Mouse (Mus musculus): ENCODE data around the gene Gm28047. TPM values are rescaled to one million over a fixed set of nuclear protein-coding genes. Genes with fewer than 3 reads are reported as not detected.

Gene Gm28047
- polyA plus RNA-seq, 1 experiment from 2014 or later = not detected

- H3K9ac ChIP-seq (ENCODE audit: low read length) = no peak overlapping the region
- 91% methylated on average over 2 of the region's 2 CpGs for WGBS
- no peaks in the 10 kb centered on the region for H3K9me3 ChIP-seq (replicated peaks; ENCODE audit: control insufficient read depth, low read length)
- H3K27me3 ChIP-seq (ENCODE audit: control insufficient read depth, insufficient read depth, low read length) = no peaks in the 10 kb centered on the region
- peaks cover 10% of the 10 kb centered on the region for H3K4me1 ChIP-seq (ENCODE audit: control insufficient read depth, insufficient read depth, low read length)
- ATAC-seq (replicated peaks; ENCODE audit: extremely low read depth, insufficient read depth, low FRiP score) = no peak
- no peak overlapping the region for H3K4me3 ChIP-seq (ENCODE audit: low read length)
- H3K27ac ChIP-seq (ENCODE audit: low read length) = no peak overlapping the region
- peaks cover 43% of the 10 kb centered on the region for H3K36me3 ChIP-seq (ENCODE audit: control insufficient read depth, insufficient read depth)
- H3K4me2 ChIP-seq (ENCODE audit: low read depth, low read length) = no peak overlapping the region
Measured at GRCm38 (mm10) chr15:102474520-102474919, 150.3 kb downstream of the Gm28047 start.

MicroRNA genes within 50 kb of the gene (microRNA counts, 519-probe panel; counts per million panel counts)
- 2,319 counts per million, percentile 47 among the panel's probes with 10 or more counts for microRNA mmu-miR-688

Small RNA genes lying within 50 kb of the gene (microRNA-seq; reads per million reads assigned to microRNA genes)
- gene Mir688 = not detected

Other genes starting within 250 kb of the Gm28047 start
- 5.0 and 5.5 TPM in 2 replicates for gene Sp1, start 218.9 kb downstream of the Gm28047 start, polyA plus RNA-seq (2015; fragmentation: Nextera tagmentation; extraction: Ambion mirVana)
- 6.6 and 7.6 TPM in 2 replicates for gene Amhr2, start 179.7 kb downstream of the Gm28047 start, polyA plus RNA-seq (2015; fragmentation: Nextera tagmentation; extraction: Ambion mirVana)
- gene Prr13, start 166.0 kb downstream of the Gm28047 start, polyA plus RNA-seq (2015; fragmentation: Nextera tagmentation; extraction: Ambion mirVana) = 86.7 and 92.2 TPM in 2 replicates
- gene Pcbp2, start 154.5 kb downstream of the Gm28047 start, polyA plus RNA-seq (2015; fragmentation: Nextera tagmentation; extraction: Ambion mirVana) = 136 and 140 TPM in 2 replicates
- 4.1 TPM in 1 of 2 replicates, not detected in the other for gene Gm10337, start 121.3 kb downstream of the Gm28047 start, polyA plus RNA-seq (2015; fragmentation: Nextera tagmentation; extraction: Ambion mirVana)
- gene Map3k12, start 108.0 kb downstream of the Gm28047 start, polyA plus RNA-seq (2015; fragmentation: Nextera tagmentation; extraction: Ambion mirVana) = 10.3 and 11.3 TPM in 2 replicates
- 88.1 and 95.1 TPM in 2 replicates for gene Tarbp2, start 106.9 kb downstream of the Gm28047 start, polyA plus RNA-seq (2015; fragmentation: Nextera tagmentation; extraction: Ambion mirVana)
- 2.1 and 2.6 TPM in 2 replicates for gene Npff, start 100.1 kb downstream of the Gm28047 start, polyA plus RNA-seq (2015; fragmentation: Nextera tagmentation; extraction: Ambion mirVana)
- 27.7 and 31.3 TPM in 2 replicates for gene Atf7, start 397 bp upstream of the Gm28047 start, polyA plus RNA-seq (2015; fragmentation: Nextera tagmentation; extraction: Ambion mirVana)
- 62.2 and 66.0 TPM in 2 replicates for gene Atp5g2, start 47.3 kb upstream of the Gm28047 start, polyA plus RNA-seq (2015; fragmentation: Nextera tagmentation; extraction: Ambion mirVana)
- 84.4 and 85.7 TPM in 2 replicates for gene Calcoco1, start 97.1 kb upstream of the Gm28047 start, polyA plus RNA-seq (2015; fragmentation: Nextera tagmentation; extraction: Ambion mirVana)

All from heart, embryonic 16.5 days (tissue).